Mouse (Mus musculus) hindbrain, embryonic 14.5 days (tissue): ENCODE measurements around the gene Dnajb14. TPM values are rescaled to one million over a fixed set of nuclear protein-coding genes. Genes with fewer than 3 reads are reported as not detected.
"Not testable (repeated sequence)": the region's sequence is repeated elsewhere in the genome, so short reads cannot be mapped to it uniquely, and the experiment has no call there.

Source experiments
- ATAC-seq: fragments of 200-750 bp; cut with Nextera tagmentation; 2 replicates; pipeline ENCODE4 v1.8.0; 2017; ENCODE audit warnings: moderate number of reproducible peaks, mild to moderate bottlenecking, moderate TSS enrichment, moderate library complexity; ENCODE audit not compliant: low FRiP score
- DNase-seq: peaks from one replicate; pipeline ENCODE4 v3.0.0-alpha.2; 2015; ENCODE audit warnings: low spot score
- H3K27ac ChIP-seq: fragments of 300-500 bp; sonication (generic); 2 replicates; pipeline ENCODE4 v1.5.1; 2014; ENCODE audit warnings: mild to moderate bottlenecking, moderate library complexity
- H3K27me3 ChIP-seq: fragments of 300-500 bp; sonication (generic); 2 replicates; pipeline ENCODE4 v1.6.1; 2014; ENCODE audit warnings: mild to moderate bottlenecking, low read length, mixed read lengths; ENCODE audit not compliant: control insufficient read depth, insufficient read depth
- H3K36me3 ChIP-seq: fragments of 300-500 bp; sonication (generic); replicated peaks from 2 replicates; pipeline ENCODE4 v1.6.1; 2014; ENCODE audit not compliant: control insufficient read depth, insufficient read depth
- H3K4me1 ChIP-seq: fragments of 300-500 bp; sonication (generic); replicated peaks from 2 replicates; pipeline ENCODE4 v1.6.1; 2014; ENCODE audit warnings: antibody characterized with exemption, low read length, mixed read lengths; ENCODE audit not compliant: control insufficient read depth, insufficient read depth
- H3K4me2 ChIP-seq: fragments of 300-500 bp; sonication (generic); replicated peaks from 2 replicates; pipeline ENCODE4 v1.6.1; 2014; ENCODE audit warnings: mild to moderate bottlenecking, moderate library complexity
- H3K4me3 ChIP-seq: fragments of 300-500 bp; sonication (generic); replicated peaks from 2 replicates; pipeline ENCODE4 v1.5.1; 2014; ENCODE audit warnings: mild to moderate bottlenecking, low read length
- H3K9ac ChIP-seq: fragments of 300-500 bp; sonication (generic); 2 replicates; pipeline ENCODE4 v1.6.1; 2014
- H3K9me3 ChIP-seq: fragments of 300-500 bp; sonication (generic); 2 replicates; pipeline ENCODE4 v1.6.1; 2016; ENCODE audit warnings: low read length; ENCODE audit not compliant: control insufficient read depth
- WGBS: fragments of 180-500 bp; shearing (Covaris S2); extraction: QIAGEN DNeasy Blood & Tissue Kit; methylation state at CpG from one replicate; pipeline ENCODE4 v1.1.7; 2014; 5-methylcytosine and 5-hydroxymethylcytosine counted together
- polyA plus RNA-seq: library from polyadenylated mRNA; unstranded; fragments of >200 nt; fragmentation: Nextera tagmentation; extraction: Ambion mirVana; gene quantifications from 2 replicates; pipeline ENCODE4 v1.2.1, GENCODE M21; 2014

The Dnajb14 gene
- polyA plus RNA-seq, 1 experiment from 2014 or later: 19.8 TPM

GRCm38 (mm10) chr3:137961736-137962385, 94.4 kb downstream of the Dnajb14 start:
- Histone ChIP-seq H3K4me2 (no peak overlapping the region), H3K36me3 (no peaks in the 10 kb centered on the region), H3K4me1 (no peaks in the 10 kb centered on the region; the same call in 1 of the 2 replicates), H3K27ac (no peak overlapping the region), H3K4me3 (no peak overlapping the region), H3K27me3 (no peaks in the 10 kb centered on the region), H3K9ac (no peak overlapping the region), H3K9me3 (no peaks in the 10 kb centered on the region)
- ATAC-seq: no peak
- 63% methylated on average over 8 of the region's 8 CpGs for WGBS
- DNase-seq: no peak

GRCm38 (mm10) chr3:137963508-137963907, 96.0 kb downstream of the Dnajb14 start:
- Histone ChIP-seq H3K9ac (no peak overlapping the region), H3K4me1 (no peaks in the 10 kb centered on the region; the same call in 1 of the 2 replicates), H3K27ac (no peak overlapping the region), H3K36me3 (no peaks in the 10 kb centered on the region), H3K4me2 (no peak overlapping the region), H3K27me3 (no peaks in the 10 kb centered on the region), H3K9me3 (no peaks in the 10 kb centered on the region), H3K4me3 (no peak overlapping the region)
- no peak for ATAC-seq
- DNase-seq: no peak
- WGBS: 65% methylated on average over 8 of the region's 8 CpGs

- WGBS: 32% methylated on average over 1 of the region's 1 CpGs
- H3K4me2 ChIP-seq, H3K4me3 ChIP-seq, H3K9ac ChIP-seq, H3K27ac ChIP-seq, ATAC-seq, H3K36me3 ChIP-seq, H3K27me3 ChIP-seq, H3K9me3 ChIP-seq, H3K4me1 ChIP-seq, DNase-seq: not testable (repeated sequence)
These were observed 96.5 kb downstream of the Dnajb14 start for GRCm38 (mm10) chr3:137964014-137964413.

Other genes with a start within 250 kb of the Dnajb14 start
- 12.4 and 17.2 TPM in 2 replicates for gene Ddit4l, start 246.1 kb upstream of the Dnajb14 start, polyA plus RNA-seq
- gene Gm21962, start 196.2 kb upstream of the Dnajb14 start, polyA plus RNA-seq: not detected in 2 replicates
- gene H2afz, start 3.2 kb upstream of the Dnajb14 start, polyA plus RNA-seq: 748 TPM in 2 replicates
- gene Lamtor3, start 50.8 kb downstream of the Dnajb14 start, polyA plus RNA-seq: 128 and 131 TPM in 2 replicates
- 2.8 and 3.0 TPM in 2 replicates for gene Dapp1, start 113.9 kb downstream of the Dnajb14 start, polyA plus RNA-seq
- gene 1110002E22Rik, start 197.4 kb downstream of the Dnajb14 start, polyA plus RNA-seq: 0.07 and 0.10 TPM in 2 replicates
- gene Gm5105, start 199.7 kb downstream of the Dnajb14 start, polyA plus RNA-seq: 0.29 TPM in 1 of 2 replicates, not detected in the other